Mouse (Mus musculus) limb, embryonic 13.5 days (tissue): Measurements from ENCODE around the gene Zeb2. TPM values are rescaled to one million over a fixed set of nuclear protein-coding genes. Genes with fewer than 3 reads are reported as not detected.

Experiments
- ATAC-seq: fragments of 200-750 bp; cut with Nextera tagmentation; 2 replicates; pipeline ENCODE4 v1.8.0; 2017; ENCODE audit warnings: low read depth, moderate number of reproducible peaks, moderate TSS enrichment; ENCODE audit not compliant: low FRiP score
- H3K27ac ChIP-seq: fragments of 300-500 bp; sonication (generic); 2 replicates; pipeline ENCODE4 v1.5.1; 2015; ENCODE audit warnings: inconsistent platforms, mild to moderate bottlenecking, moderate library complexity
- H3K27me3 ChIP-seq: fragments of 300-500 bp; sonication (generic); 2 replicates; pipeline ENCODE4 v1.6.1; 2015; ENCODE audit warnings: mild to moderate bottlenecking, inconsistent platforms
- H3K36me3 ChIP-seq: fragments of 300-500 bp; sonication (generic); 2 replicates; pipeline ENCODE4 v1.6.1; 2015; ENCODE audit warnings: inconsistent platforms, mild to moderate bottlenecking, moderate library complexity
- H3K4me1 ChIP-seq: fragments of 300-500 bp; sonication (generic); 2 replicates; pipeline ENCODE4 v1.6.1; 2015; ENCODE audit warnings: inconsistent platforms
- H3K4me2 ChIP-seq: fragments of 300-500 bp; sonication (generic); replicated peaks from 2 replicates; pipeline ENCODE4 v1.6.1; 2015; ENCODE audit warnings: inconsistent platforms, mild to moderate bottlenecking, moderate library complexity
- H3K4me3 ChIP-seq: fragments of 300-500 bp; sonication (generic); 2 replicates; pipeline ENCODE4 v1.5.1; 2015; ENCODE audit warnings: moderate library complexity, mild to moderate bottlenecking, inconsistent platforms
- H3K9ac ChIP-seq: fragments of 300-500 bp; sonication (generic); 2 replicates; pipeline ENCODE4 v1.6.1; 2015; ENCODE audit warnings: mild to moderate bottlenecking, inconsistent platforms
- H3K9me3 ChIP-seq: fragments of 300-500 bp; sonication (generic); 2 replicates; pipeline ENCODE4 v1.6.1; 2016; ENCODE audit warnings: inconsistent platforms
- WGBS: fragments of 180-500 bp; shearing (Covaris S2); methylation state at CpG from one replicate; pipeline ENCODE4 v1.1.7; 2015; 5-methylcytosine and 5-hydroxymethylcytosine counted together
- polyA plus RNA-seq: library from polyadenylated mRNA; unstranded; fragments of >200 nt; fragmentation: Nextera tagmentation; extraction: Ambion mirVana; gene quantifications from 2 replicates; pipeline ENCODE4 v1.2.1, GENCODE M21; 2015

The Zeb2 gene
- polyA plus RNA-seq, 1 experiment from 2014 or later: 31.8 TPM

DNA sequence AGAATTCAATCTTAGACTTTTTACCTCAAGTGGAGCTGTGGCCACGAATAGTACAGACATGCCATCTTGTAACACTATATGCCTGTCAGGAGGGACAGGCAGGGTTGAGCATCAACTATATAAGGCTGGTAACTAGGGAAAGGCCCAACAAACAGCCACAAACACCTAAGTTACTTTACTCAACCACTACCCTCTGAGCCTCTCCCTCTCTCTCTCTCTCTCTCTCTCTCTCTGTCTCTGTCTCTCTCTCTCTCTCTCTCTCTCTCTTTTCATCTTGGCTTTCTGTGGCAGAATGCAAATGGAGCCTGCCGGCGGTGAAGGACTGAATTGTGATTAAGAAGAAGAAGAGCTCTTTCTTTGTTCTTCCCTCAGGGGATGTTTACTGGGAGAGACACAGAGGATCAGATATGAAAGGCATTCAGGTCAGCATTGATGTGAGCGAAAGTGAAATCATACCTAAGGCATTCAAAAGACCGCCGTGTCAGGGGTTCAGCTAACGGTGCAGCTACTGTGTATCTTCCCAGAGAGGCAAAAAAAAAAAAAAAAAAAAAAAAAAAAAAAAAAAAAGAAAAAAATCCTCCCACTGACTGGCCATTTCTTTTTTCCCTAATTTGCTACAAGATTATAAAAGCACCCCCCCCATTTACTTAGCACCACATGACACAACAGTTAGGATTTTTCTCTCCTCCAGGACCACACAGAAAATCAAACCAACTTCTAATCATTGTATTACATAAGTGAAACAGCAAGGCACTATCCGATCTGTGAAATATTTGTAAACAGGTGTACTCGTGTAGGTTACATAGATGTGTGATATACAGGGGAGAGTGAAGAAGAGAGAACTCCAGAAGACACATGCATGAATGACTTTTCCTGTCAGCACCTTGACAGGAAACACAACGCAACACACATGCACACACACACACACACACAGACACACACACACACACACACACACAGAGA is 13.9 kb downstream of the Zeb2 start:
- H3K27ac ChIP-seq: no peak overlapping the region
- no peak overlapping the region for H3K9ac ChIP-seq
- H3K9me3 ChIP-seq: no peaks in the 10 kb centered on the region
- H3K4me1 ChIP-seq: peaks cover 16% of the 10 kb centered on the region
- WGBS: 34% methylated on average over 10 of the region's 10 CpGs
- H3K4me3 ChIP-seq: no peak overlapping the region
- no peaks in the 10 kb centered on the region for H3K36me3 ChIP-seq
- H3K27me3 ChIP-seq: peaks cover 59% of the 10 kb centered on the region
- ATAC-seq: no peak
- no peak overlapping the region for H3K4me2 ChIP-seq

DNA sequence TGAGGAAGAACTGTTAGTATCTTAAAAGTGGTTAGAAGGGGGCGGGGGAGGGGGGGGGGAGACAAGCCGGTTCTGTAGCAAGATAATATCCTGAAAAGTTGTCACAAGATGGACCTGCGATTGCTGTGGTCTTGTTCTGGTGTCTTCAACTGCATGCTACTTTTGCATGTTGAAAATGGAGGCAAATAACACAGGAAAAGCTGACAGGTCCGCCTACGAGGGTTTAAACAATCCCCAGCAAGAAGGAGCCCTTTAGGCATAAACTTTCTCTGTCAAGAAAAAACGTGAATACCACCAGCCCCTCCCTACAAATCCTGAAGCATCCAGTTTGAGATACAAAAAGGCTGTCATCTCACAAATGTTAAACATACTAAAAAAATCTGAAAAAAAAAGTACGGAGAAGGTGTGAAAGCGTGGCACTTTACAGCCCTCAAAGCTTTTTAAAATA is 15.0 kb downstream of the Zeb2 start:
- Histone ChIP-seq H3K9ac (no peak overlapping the region), H3K27ac (no peak overlapping the region), H3K4me2 (no peak overlapping the region), H3K9me3 (no peaks in the 10 kb centered on the region), H3K4me1 (peaks cover 20% of the 10 kb centered on the region), H3K27me3 (peaks cover 53% of the 10 kb centered on the region), H3K36me3 (no peaks in the 10 kb centered on the region), H3K4me3 (no peak overlapping the region)
- ATAC-seq: no peak
- 50% methylated on average over 8 of the region's 8 CpGs for WGBS

DNA sequence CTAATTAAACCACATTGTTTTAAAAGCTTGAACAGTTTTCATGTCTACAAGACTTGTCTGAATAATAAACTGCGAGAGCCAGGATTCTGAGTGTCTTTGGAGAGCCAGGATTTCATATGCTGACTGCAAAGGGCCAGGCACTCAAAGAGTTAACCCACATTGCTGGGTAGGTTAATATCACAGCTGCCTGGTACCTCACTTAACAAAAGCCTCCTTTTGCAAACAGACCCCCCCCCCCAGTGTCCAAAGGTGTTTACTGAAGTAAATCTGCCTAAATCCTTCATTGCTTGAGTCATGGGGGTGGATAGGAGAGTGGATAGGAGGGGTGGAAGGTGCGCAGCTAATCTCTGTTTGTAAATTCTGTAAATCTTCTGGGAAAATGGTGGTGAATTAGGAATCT is 15.6 kb downstream of the Zeb2 start:
- Histone ChIP-seq H3K4me2 (no peak overlapping the region), H3K4me1 (peaks cover 26% of the 10 kb centered on the region), H3K9me3 (no peaks in the 10 kb centered on the region), H3K4me3 (no peak overlapping the region), H3K9ac (no peak overlapping the region), H3K27ac (no peak overlapping the region), H3K27me3 (peaks cover 49% of the 10 kb centered on the region), H3K36me3 (no peaks in the 10 kb centered on the region)
- 70% methylated on average over 2 of the region's 2 CpGs for WGBS
- no peak for ATAC-seq

DNA sequence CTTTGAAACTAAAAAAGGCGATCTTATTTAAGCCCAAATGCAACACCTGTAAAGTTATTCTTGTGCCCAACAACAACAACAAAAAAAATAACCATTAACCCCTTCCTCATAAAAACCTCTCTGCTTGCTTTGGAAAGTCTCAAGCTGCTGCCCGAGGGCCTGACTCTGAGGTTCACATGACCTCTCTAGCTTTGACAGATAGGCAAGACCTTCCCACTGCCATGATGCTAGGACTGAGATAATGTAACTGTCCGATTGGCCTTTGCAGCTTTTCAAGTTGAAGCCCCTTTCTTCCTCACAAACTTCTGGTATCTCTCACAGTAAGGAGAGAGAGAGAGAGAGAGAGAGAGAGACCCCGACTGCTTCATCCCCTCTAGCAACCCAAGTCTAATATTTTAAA is 16.2 kb downstream of the Zeb2 start:
- H3K27ac ChIP-seq: no peak overlapping the region
- no peak overlapping the region for H3K4me3 ChIP-seq
- no peaks in the 10 kb centered on the region for H3K36me3 ChIP-seq
- peaks cover 43% of the 10 kb centered on the region for H3K27me3 ChIP-seq
- peaks cover 24% of the 10 kb centered on the region for H3K4me1 ChIP-seq
- H3K4me2 ChIP-seq: no peak overlapping the region
- no peak overlapping the region for H3K9ac ChIP-seq
- no peak for ATAC-seq
- 54% methylated on average over 4 of the region's 4 CpGs for WGBS
- H3K9me3 ChIP-seq: no peaks in the 10 kb centered on the region

DNA sequence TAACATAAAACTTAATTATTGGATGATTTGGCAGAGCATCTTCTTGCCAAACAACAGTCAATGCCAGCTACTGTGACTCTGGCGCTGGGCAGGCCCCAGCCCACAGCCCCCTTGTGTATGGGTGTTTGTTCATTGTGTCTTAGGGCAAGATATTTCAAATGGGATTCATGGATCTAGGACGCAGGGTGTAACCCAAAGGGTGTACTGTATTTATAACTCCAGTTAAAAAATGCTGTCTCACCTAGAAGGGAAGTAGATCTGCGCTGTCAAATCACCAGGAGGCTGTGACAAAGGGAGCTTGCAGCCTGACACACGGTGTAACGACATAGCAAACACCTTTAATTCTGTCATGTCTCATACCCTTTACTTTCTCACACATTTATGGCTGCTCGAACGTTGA is 16.6 kb downstream of the Zeb2 start:
- Histone ChIP-seq H3K36me3 (no peaks in the 10 kb centered on the region), H3K9me3 (no peaks in the 10 kb centered on the region), H3K9ac (no peak overlapping the region), H3K4me3 (no peak overlapping the region), H3K27me3 (peaks cover 39% of the 10 kb centered on the region), H3K27ac (no peak overlapping the region), H3K4me2 (no peak overlapping the region), H3K4me1 (peaks cover 24% of the 10 kb centered on the region)
- WGBS: 53% methylated on average over 7 of the region's 7 CpGs
- no peak for ATAC-seq

DNA sequence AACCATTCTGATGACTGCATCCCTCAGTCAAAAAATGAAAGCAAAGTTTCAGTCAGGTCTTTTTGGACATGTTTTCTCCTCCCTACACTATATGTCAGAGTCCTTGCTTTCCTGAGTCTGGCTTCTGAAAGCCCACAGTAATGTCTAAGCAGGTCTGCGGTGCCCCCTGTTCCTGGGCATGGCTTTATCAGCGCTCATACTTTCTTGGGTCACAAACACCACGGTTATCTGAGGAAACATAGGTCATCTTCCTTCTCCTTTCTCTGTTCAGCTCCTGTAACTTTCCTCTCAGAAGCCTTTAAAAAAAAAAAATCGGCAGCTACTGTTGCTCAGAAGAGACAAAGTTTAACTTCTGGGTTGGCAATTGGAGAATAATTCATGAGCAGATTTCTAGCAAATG is 17.2 kb downstream of the Zeb2 start:
- no peak overlapping the region for H3K4me3 ChIP-seq
- no peak overlapping the region for H3K27ac ChIP-seq
- no peak overlapping the region for H3K4me2 ChIP-seq
- H3K9ac ChIP-seq: no peak overlapping the region
- no peak for ATAC-seq
- WGBS: 84% methylated on average over 4 of the region's 4 CpGs
- H3K4me1 ChIP-seq: peaks cover 24% of the 10 kb centered on the region
- no peaks in the 10 kb centered on the region for H3K9me3 ChIP-seq
- peaks cover 34% of the 10 kb centered on the region for H3K27me3 ChIP-seq
- H3K36me3 ChIP-seq: no peaks in the 10 kb centered on the region

DNA sequence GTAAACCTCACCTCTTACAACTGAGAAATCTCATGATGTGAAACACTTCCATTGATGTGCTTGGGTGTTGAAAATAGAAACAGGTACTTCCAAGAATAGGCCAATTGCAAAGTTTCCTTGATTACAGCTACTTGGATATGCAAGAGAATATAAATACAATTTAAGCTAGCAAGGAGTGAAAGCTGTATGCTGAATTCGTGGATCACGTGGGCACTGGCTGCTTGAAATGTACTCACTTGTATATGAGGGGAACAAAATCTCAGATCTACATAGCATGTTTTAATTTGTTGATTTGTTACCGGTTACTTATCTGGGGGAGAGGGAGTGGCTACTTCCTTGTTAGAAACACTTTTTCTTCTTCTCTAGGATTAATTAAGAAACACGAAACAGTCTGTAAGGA is 18.1 kb downstream of the Zeb2 start:
- no peak overlapping the region for H3K4me2 ChIP-seq
- WGBS: 74% methylated on average over 4 of the region's 4 CpGs

DNA sequence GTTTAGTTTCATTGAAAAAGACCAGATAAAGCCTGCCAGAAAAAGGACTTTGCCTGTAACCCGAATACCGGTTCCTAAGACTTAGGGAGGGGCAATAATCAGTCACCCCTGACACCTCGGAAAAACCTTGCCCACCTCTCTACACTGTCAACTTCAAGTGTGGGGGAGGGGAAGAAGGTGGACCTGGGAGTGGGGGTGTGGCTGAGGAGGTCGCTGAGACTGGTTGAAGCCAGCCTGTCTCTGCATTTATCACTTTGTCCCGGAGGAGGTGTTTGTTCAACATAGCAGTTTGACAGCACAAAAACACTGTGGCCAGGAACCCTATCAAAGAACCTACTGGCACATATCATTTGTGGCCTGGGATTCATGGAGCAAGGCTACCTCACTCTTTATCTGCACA is 19.2 kb downstream of the Zeb2 start:
- Histone ChIP-seq H3K4me2 (no peak overlapping the region), H3K36me3 (no peaks in the 10 kb centered on the region), H3K27me3 (peaks cover 20% of the 10 kb centered on the region), H3K9ac (no peak overlapping the region), H3K9me3 (no peaks in the 10 kb centered on the region), H3K27ac (no peak overlapping the region), H3K4me3 (no peak overlapping the region), H3K4me1 (peaks cover 22% of the 10 kb centered on the region)
- WGBS: 6% methylated on average over 5 of the region's 5 CpGs
- ATAC-seq: no peak

More for the DNA sequence above, 18.1 kb downstream of the Zeb2 start:
- Histone ChIP-seq H3K36me3 (no peaks in the 10 kb centered on the region), H3K9ac (no peak overlapping the region), H3K27ac (no peak overlapping the region), H3K27me3 (peaks cover 30% of the 10 kb centered on the region), H3K9me3 (no peaks in the 10 kb centered on the region), H3K4me3 (no peak overlapping the region), H3K4me1 (peaks cover 24% of the 10 kb centered on the region)
- no peak for ATAC-seq

DNA sequence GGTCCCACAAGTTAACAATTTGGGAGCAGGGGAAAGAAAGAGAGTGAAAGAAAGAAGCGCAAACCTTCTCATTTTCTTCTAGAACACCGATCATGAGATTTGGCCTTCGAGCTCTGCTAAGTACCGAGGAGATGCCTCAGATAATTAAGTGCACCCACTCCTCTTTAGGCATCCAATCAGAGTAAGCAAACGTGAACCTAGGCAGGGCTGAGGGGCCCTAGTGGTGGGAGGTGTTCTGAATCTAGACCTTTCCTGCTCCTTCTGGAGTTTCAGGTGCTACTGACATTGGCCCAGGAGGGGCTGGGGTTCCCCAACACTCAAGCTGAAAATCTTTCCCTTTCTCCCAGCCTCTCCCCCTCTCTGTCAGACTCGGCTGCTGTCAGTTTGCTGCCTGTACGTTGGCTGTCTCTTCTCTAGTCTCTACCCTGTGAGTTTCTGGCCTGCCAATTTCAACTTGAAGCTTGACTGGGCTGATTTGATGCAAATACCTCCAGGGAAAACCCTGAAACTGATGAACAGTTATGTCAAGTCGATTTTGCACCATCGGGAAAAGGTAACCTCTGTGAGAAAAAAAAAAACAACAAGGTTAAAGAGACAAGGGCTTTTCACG is 20.5 kb downstream of the Zeb2 start:
- peaks cover 13% of the 10 kb centered on the region for H3K27me3 ChIP-seq
- H3K4me1 ChIP-seq: peaks cover 17% of the 10 kb centered on the region
- H3K36me3 ChIP-seq: no peaks in the 10 kb centered on the region
- H3K9me3 ChIP-seq: no peaks in the 10 kb centered on the region
- H3K9ac ChIP-seq: no peak overlapping the region
- WGBS: 36% methylated on average over 10 of the region's 10 CpGs
- no peak overlapping the region for H3K27ac ChIP-seq
- H3K4me3 ChIP-seq: no peak overlapping the region
- H3K4me2 ChIP-seq: no peak overlapping the region
- no peak for ATAC-seq

DNA sequence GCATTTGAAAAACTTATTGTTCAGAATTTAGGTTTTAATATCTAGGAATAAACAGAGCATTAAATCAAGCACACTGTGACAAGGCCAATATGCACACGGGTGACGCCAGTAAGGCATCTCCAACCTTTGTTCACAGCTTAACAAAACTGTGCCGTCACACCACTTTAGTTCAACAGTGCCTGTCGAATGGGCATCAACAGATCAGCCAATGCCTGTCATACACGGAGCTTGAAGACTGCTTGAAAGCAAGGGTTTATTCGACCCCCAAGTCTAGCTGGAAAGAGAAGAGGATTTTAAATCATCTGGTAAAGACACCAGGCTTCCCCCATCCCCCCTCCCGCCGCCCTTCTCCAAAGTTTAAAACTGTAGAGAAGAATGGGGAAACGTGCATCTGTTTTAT is 21.4 kb downstream of the Zeb2 start:
- ATAC-seq: no peak
- no peaks in the 10 kb centered on the region for H3K9me3 ChIP-seq
- no peak overlapping the region for H3K9ac ChIP-seq
- no peak overlapping the region for H3K27ac ChIP-seq
- H3K36me3 ChIP-seq: no peaks in the 10 kb centered on the region
- H3K4me3 ChIP-seq: no peak overlapping the region
- H3K4me1 ChIP-seq: peaks cover 13% of the 10 kb centered on the region
- peaks cover 13% of the 10 kb centered on the region for H3K27me3 ChIP-seq
- H3K4me2 ChIP-seq: no peak overlapping the region
- WGBS: 42% methylated on average over 9 of the region's 9 CpGs

DNA sequence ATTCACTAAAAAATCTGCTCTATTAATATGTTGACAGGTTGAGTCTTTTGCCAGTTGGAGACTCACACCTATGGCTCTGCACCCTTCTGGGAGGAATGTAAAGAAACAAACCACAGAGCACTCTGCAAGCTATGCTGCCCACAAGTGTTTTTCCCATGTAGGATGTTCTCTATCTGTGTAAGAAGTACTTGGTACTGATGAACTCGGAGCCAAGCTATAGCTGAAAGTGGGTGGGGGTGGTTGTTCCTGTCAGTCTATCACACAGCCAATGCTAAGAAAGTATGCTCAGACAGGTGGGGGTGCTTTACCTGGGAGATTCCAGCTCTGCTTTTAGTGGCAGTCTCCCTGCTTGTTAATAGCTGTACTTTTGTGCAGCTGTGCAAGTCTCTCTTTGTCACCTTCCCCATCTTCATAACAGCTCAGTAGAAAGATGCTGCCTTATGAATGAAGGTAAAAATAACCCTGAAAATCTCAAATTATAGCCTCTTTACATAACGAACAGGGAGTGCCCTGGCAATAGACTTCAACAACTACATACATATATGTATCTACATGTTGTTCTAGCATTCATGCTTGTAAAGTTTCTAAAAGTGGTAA is 22.7 kb downstream of the Zeb2 start:
- ATAC-seq: no peak
- Histone ChIP-seq H3K27ac (no peak overlapping the region), H3K9ac (no peak overlapping the region), H3K4me1 (peaks cover 13% of the 10 kb centered on the region), H3K9me3 (no peaks in the 10 kb centered on the region), H3K4me2 (no peak overlapping the region), H3K36me3 (no peaks in the 10 kb centered on the region), H3K4me3 (no peak overlapping the region), H3K27me3 (peaks cover 9% of the 10 kb centered on the region)
- 69% methylated on average over 2 of the region's 2 CpGs for WGBS

DNA sequence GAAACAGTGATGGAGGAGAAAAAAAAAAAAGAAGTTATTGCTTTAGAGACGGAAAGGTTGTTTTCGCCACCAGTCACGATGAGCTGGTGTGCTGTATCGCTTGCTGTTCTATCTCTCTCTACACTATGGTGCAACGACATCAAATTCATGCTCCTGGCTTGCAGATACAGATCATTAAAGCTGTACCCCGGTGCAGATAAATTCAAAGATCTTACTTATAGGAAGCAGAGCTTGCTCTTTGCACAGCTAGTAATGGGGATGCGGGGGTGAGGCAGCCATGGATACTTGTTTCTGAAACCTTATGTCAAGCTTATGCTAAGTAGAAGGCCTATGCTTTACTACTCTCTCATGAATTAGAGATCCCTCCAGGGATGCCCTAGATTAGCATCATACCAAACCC is 23.7 kb downstream of the Zeb2 start:
- WGBS: 89% methylated on average over 7 of the region's 7 CpGs
- H3K4me2 ChIP-seq: no peak overlapping the region
- no peak for ATAC-seq
- H3K4me1 ChIP-seq: peaks cover 16% of the 10 kb centered on the region
- no peaks in the 10 kb centered on the region for H3K36me3 ChIP-seq
- no peak overlapping the region for H3K4me3 ChIP-seq
- no peak overlapping the region for H3K9ac ChIP-seq
- H3K27ac ChIP-seq: no peak overlapping the region
- H3K9me3 ChIP-seq: no peaks in the 10 kb centered on the region
- peaks cover 9% of the 10 kb centered on the region for H3K27me3 ChIP-seq
